Mouse (Mus musculus) lung, postnatal 0 days (tissue): ENCODE results near the gene Lst1.

ENCODE experiments used
- CTCF ChIP-seq: IDR thresholded peaks from 2 replicates; pipeline ENCODE4 v1.5.1; 2016; ENCODE audit warnings: antibody characterized with exemption, mild to moderate bottlenecking
- EP300 ChIP-seq: IDR thresholded peaks from 2 replicates; pipeline ENCODE4 v1.6.1; 2016; ENCODE audit warnings: antibody characterized with exemption, mild to moderate bottlenecking, control low read depth

DNA sequence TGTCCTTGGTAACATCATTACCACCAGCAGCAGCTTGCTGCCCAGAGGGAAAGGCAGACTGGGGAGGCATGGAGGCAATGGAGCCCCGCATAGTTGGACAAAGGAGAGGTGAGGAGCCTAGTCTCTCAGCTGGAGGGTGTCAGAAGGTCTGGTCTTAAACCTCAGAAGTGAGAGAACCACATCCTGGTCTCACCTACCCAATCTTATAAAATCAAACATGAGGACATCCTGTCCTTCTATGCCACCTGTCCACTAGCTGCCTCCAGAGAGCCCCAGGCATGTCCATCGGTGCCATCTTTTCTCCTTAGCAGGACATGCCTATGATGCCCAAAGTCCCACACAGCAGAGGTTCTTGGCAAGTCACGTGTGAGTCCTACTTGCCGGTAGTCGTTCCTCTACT is 8.1 kb downstream of the Lst1 start:
- TF ChIP-seq CTCF (no peak), EP300 (no peak)
